Mouse (Mus musculus) ES-Bruce4 (cell line): ENCODE data around the gene Hspa4l.

Source experiments
- CTCF ChIP-seq: IDR thresholded peaks from one replicate; pipeline ENCODE4 v1.8.1; 2011; ENCODE audit warnings: low read depth, low read length
- EP300 ChIP-seq: IDR thresholded peaks from 2 replicates; pipeline ENCODE4 v1.6.1; 2011; ENCODE audit warnings: low read depth, low read length; ENCODE audit not compliant: insufficient read depth

DNA sequence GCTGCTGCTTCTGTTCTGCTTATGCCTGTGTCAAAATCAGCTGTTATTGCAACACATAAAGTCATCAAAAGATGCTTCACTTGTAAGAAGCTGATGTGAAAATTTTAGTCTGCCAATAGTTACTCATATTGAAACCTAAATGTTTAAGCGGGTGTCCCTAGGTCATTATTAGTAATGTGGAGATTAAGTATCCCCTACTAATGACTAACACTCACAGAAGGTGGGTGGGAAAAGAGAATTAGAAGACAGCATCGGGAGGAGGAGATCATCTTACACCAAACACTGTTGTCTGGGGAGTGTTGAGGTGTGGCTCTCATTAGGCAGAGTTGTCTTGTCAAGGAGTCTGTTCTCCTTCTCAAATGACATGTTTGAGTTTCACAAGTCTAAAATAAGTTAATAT, 62.6 kb downstream of the Hspa4l start:
- TF ChIP-seq CTCF (no peak), EP300 (no peak)
